Mouse (Mus musculus) limb, embryonic 11.5 days (tissue): ENCODE measurements around the gene Ccdc8. TPM values are rescaled to one million over a fixed set of nuclear protein-coding genes. Genes with fewer than 3 reads are reported as not detected.

Experiments
- ATAC-seq: fragments of 200-750 bp; cut with Nextera tagmentation; 2 replicates; pipeline ENCODE4 v1.8.0; 2017; ENCODE audit warnings: low read depth; ENCODE audit not compliant: insufficient number of reproducible peaks, low FRiP score, low TSS enrichment
- DNase-seq: peaks from one replicate; pipeline ENCODE4 v3.0.0-alpha.2; 2015; ENCODE audit warnings: low spot score
- H3K27ac ChIP-seq: fragments of 300-500 bp; sonication (generic); replicated peaks from 2 replicates; pipeline ENCODE4 v1.5.1; 2014; ENCODE audit warnings: low read depth, mild to moderate bottlenecking, low read length
- H3K27me3 ChIP-seq: fragments of 300-500 bp; sonication (generic); 2 replicates; pipeline ENCODE4 v1.6.1; 2014; ENCODE audit warnings: mild to moderate bottlenecking, low read length, mixed read lengths; ENCODE audit not compliant: control insufficient read depth, insufficient read depth
- H3K36me3 ChIP-seq: fragments of 300-500 bp; sonication (generic); 2 replicates; pipeline ENCODE4 v1.6.1; 2014; ENCODE audit warnings: mild to moderate bottlenecking, low read length, moderate library complexity, mixed read lengths; ENCODE audit not compliant: control insufficient read depth, insufficient read depth
- H3K4me1 ChIP-seq: fragments of 300-500 bp; sonication (generic); 2 replicates; pipeline ENCODE4 v1.6.1; 2014; ENCODE audit warnings: low read length, mixed read lengths; ENCODE audit not compliant: control insufficient read depth, insufficient read depth
- H3K4me2 ChIP-seq: fragments of 300-500 bp; sonication (generic); 2 replicates; pipeline ENCODE4 v1.6.1; 2014; ENCODE audit warnings: low read depth, mild to moderate bottlenecking, moderate library complexity; ENCODE audit not compliant: severe bottlenecking
- H3K4me3 ChIP-seq: fragments of 300-500 bp; sonication (generic); 2 replicates; pipeline ENCODE4 v1.5.1; 2014; ENCODE audit warnings: low read depth, low read length
- H3K9ac ChIP-seq: fragments of 300-500 bp; sonication (generic); 2 replicates; pipeline ENCODE4 v1.6.1; 2014; ENCODE audit warnings: mild to moderate bottlenecking, low read length
- H3K9me3 ChIP-seq: fragments of 300-500 bp; sonication (generic); 2 replicates; pipeline ENCODE4 v1.6.1; 2016; ENCODE audit warnings: low read length; ENCODE audit not compliant: control insufficient read depth
- WGBS: fragments of 180-500 bp; shearing (Covaris S2); extraction: QIAGEN DNeasy Blood & Tissue Kit; methylation state at CpG from one replicate; pipeline ENCODE4 v1.1.7; 2014; 5-methylcytosine and 5-hydroxymethylcytosine counted together
- polyA plus RNA-seq: library from polyadenylated mRNA; unstranded; fragments of >200 nt; fragmentation: Nextera tagmentation; extraction: Ambion mirVana; gene quantifications from 2 replicates; pipeline ENCODE4 v1.2.1, GENCODE M21; 2014

Gene Ccdc8
- polyA plus RNA-seq, 1 experiment from 2014 or later: 26.4 TPM

- Histone ChIP-seq H3K4me2 (no peak overlapping the region), H3K9me3 (no peaks in the 10 kb centered on the region), H3K36me3 (no peaks in the 10 kb centered on the region), H3K9ac (no peak overlapping the region), H3K27me3 (no peaks in the 10 kb centered on the region), H3K4me1 (peaks cover 5% of the 10 kb centered on the region), H3K27ac (no peak overlapping the region), H3K4me3 (no peak overlapping the region)
- WGBS: 63% methylated on average over 5 of the region's 5 CpGs
- ATAC-seq (no peak), DNase-seq (no peak)
Observed at GRCm38 (mm10) chr7:16961678-16962077, 30.8 kb upstream of the Ccdc8 start.

GRCm38 (mm10) chr7:16968414-16968813 is 24.1 kb upstream of the Ccdc8 start:
- Histone ChIP-seq H3K4me1 (no peaks in the 10 kb centered on the region), H3K4me2 (no peak overlapping the region), H3K9ac (no peak overlapping the region), H3K27ac (no peak overlapping the region), H3K27me3 (no peaks in the 10 kb centered on the region), H3K4me3 (no peak overlapping the region), H3K9me3 (no peaks in the 10 kb centered on the region), H3K36me3 (no peaks in the 10 kb centered on the region)
- no peak for DNase-seq
- WGBS: 87% methylated on average over 6 of the region's 6 CpGs
- no peak for ATAC-seq

- H3K27ac ChIP-seq: no peak overlapping the region
- no peaks in the 10 kb centered on the region for H3K27me3 ChIP-seq
- DNase-seq: no peak
- H3K4me1 ChIP-seq: no peaks in the 10 kb centered on the region
- no peak overlapping the region for H3K4me2 ChIP-seq
- H3K9me3 ChIP-seq: no peaks in the 10 kb centered on the region
- H3K4me3 ChIP-seq: no peak overlapping the region
- no peak overlapping the region for H3K9ac ChIP-seq
- no peak for ATAC-seq
- H3K36me3 ChIP-seq: no peaks in the 10 kb centered on the region
- 86% methylated on average over 3 of the region's 3 CpGs for whole genome bisulfite sequencing
Observed at GRCm38 (mm10) chr7:16971160-16971559, 21.3 kb upstream of the Ccdc8 start.

GRCm38 (mm10) chr7:16974018-16974417 is 18.5 kb upstream of the Ccdc8 start:
- Histone ChIP-seq H3K4me2 (no peak overlapping the region), H3K4me3 (no peak overlapping the region), H3K9me3 (no peaks in the 10 kb centered on the region), H3K27me3 (no peaks in the 10 kb centered on the region), H3K9ac (no peak overlapping the region), H3K36me3 (no peaks in the 10 kb centered on the region), H3K4me1 (no peaks in the 10 kb centered on the region), H3K27ac (no peak overlapping the region)
- 73% methylated on average over 6 of the region's 6 CpGs for whole genome bisulfite sequencing
- DNase-seq (no peak), ATAC-seq (no peak)

- Histone ChIP-seq H3K9me3 (no peaks in the 10 kb centered on the region), H3K9ac (no peak overlapping the region), H3K4me1 (peaks cover 6% of the 10 kb centered on the region; the same call in 1 of the 2 replicates), H3K36me3 (no peaks in the 10 kb centered on the region), H3K4me2 (no peak overlapping the region), H3K27ac (no peak overlapping the region), H3K4me3 (no peak overlapping the region), H3K27me3 (no peaks in the 10 kb centered on the region)
- no peak for ATAC-seq
- no peak for DNase-seq
- WGBS: 68% methylated on average over 8 of the region's 8 CpGs
Observed at GRCm38 (mm10) chr7:16976298-16976697, 16.2 kb upstream of the Ccdc8 start.

- Histone ChIP-seq H3K27ac (no peak overlapping the region), H3K36me3 (no peaks in the 10 kb centered on the region), H3K9ac (no peak overlapping the region), H3K9me3 (no peaks in the 10 kb centered on the region), H3K27me3 (no peaks in the 10 kb centered on the region), H3K4me2 (no peak overlapping the region), H3K4me3 (no peak overlapping the region), H3K4me1 (peaks cover 19% of the 10 kb centered on the region)
- 72% methylated on average over 6 of the region's 6 CpGs for WGBS
- ATAC-seq: no peak
- no peak for DNase-seq
Observed at GRCm38 (mm10) chr7:16978173-16978572, 14.3 kb upstream of the Ccdc8 start.

- H3K4me2 ChIP-seq: no peak overlapping the region
- H3K9ac ChIP-seq: no peak overlapping the region
- 93% methylated on average over 3 of the region's 3 CpGs for WGBS
- no peaks in the 10 kb centered on the region for H3K36me3 ChIP-seq
- H3K27me3 ChIP-seq: no peaks in the 10 kb centered on the region
- DNase-seq: no peak
- no peak overlapping the region for H3K27ac ChIP-seq
- no peak for ATAC-seq
- H3K4me3 ChIP-seq: no peak overlapping the region
- H3K9me3 ChIP-seq: no peaks in the 10 kb centered on the region
- peaks cover 23% of the 10 kb centered on the region for H3K4me1 ChIP-seq
Observed at GRCm38 (mm10) chr7:16978593-16978992, 13.9 kb upstream of the Ccdc8 start.

- peak overlapping the region; percentile 41 for H3K4me2 ChIP-seq
- peak; percentile 52; the same call in 1 of the 2 replicates for ATAC-seq
- DNase-seq: peak; percentile 77
- peaks cover 23% of the 10 kb centered on the region for H3K4me1 ChIP-seq
- H3K9me3 ChIP-seq: no peaks in the 10 kb centered on the region
- no peaks in the 10 kb centered on the region for H3K27me3 ChIP-seq
- no peaks in the 10 kb centered on the region for H3K36me3 ChIP-seq
- peak overlapping the region; percentile 8; the same call in 1 of the 2 replicates for H3K4me3 ChIP-seq
- WGBS: 2% methylated on average over 12 of the region's 12 CpGs
- peak overlapping the region; percentile 92 for H3K27ac ChIP-seq
- H3K9ac ChIP-seq: peak overlapping the region; percentile 37; the same call in 1 of the 2 replicates
Observed at GRCm38 (mm10) chr7:16980348-16980747, 12.2 kb upstream of the Ccdc8 start.
